Mouse (Mus musculus) gastrocnemius, postnatal 36 days (tissue): ENCODE data around the gene Adipor2. TPM values are rescaled to one million over a fixed set of nuclear protein-coding genes. Genes with fewer than 3 reads are reported as not detected.

Experiments
- DNase-seq, 2 experiments: peaks; one replicate each; pipeline ENCODE4 v3.0.0; 2022
- intact Hi-C: fragments of 180-260 bp; cut with DNase I; formaldehyde crosslinking; loops from one replicate; pipeline ENCODE4 v1.15.1; 2025
- total RNA-seq, 2 experiments: library from RNA; stranded (reverse); gene quantifications; 2 replicates each; pipeline ENCODE4 v1.2.3; 2021

The Adipor2 gene
- total RNA-seq, 2 experiments from 2014 or later = 73.0 to 80.6 TPM

GRCm38 (mm10) chr6:119324776-119325175 is 92.7 kb downstream of the Adipor2 start:
- no peak for DNase-seq
- intact Hi-C loops = no loop called here

GRCm38 (mm10) chr6:119321752-119322151 is 95.8 kb downstream of the Adipor2 start:
- DNase-seq = no peak
- intact Hi-C loops = no loop called here

- intact Hi-C loops = no loop called here
- DNase-seq = no peak
Observed at GRCm38 (mm10) chr6:119320481-119320880, 97.0 kb downstream of the Adipor2 start.

- DNase-seq = no peak
- intact Hi-C loops = no loop called here
Observed at GRCm38 (mm10) chr6:119319358-119319757, 98.1 kb downstream of the Adipor2 start.

- intact Hi-C loops = no loop called here
- no peak for DNase-seq
Observed at GRCm38 (mm10) chr6:119318732-119319131, 98.8 kb downstream of the Adipor2 start.

GRCm38 (mm10) chr6:119314751-119315476 is 102.6 kb downstream of the Adipor2 start:
- intact Hi-C loops = no loop called here
- DNase-seq = no peak

- intact Hi-C loops = no loop called here
- no peak for DNase-seq
Observed at GRCm38 (mm10) chr6:119313588-119314375, 103.7 kb downstream of the Adipor2 start.

- no peak for DNase-seq
- intact Hi-C loops = no loop called here
Observed at GRCm38 (mm10) chr6:119313096-119313495, 104.4 kb downstream of the Adipor2 start.

DNA sequence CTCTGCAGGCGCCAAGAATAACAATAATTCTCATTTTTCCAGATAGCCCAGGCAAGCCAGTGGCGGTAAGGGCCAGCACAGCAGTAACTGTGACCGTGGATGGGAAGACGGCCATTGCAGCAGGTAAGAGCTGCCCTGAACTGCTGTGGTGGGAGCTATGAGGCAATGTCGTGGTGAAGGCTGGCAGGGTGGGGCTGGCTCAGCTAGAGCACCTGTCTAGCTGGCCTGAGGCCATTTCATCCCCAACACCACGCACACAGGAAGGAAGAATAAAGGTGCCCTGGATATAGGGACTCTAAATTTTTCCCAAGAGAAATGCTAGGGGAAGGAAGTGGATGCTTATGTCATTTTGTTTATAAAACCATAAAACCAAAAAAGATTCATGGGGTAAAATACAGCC is 105.1 kb downstream of the Adipor2 start:
- no peak for DNase-seq
- intact Hi-C loops = no loop called here

DNA sequence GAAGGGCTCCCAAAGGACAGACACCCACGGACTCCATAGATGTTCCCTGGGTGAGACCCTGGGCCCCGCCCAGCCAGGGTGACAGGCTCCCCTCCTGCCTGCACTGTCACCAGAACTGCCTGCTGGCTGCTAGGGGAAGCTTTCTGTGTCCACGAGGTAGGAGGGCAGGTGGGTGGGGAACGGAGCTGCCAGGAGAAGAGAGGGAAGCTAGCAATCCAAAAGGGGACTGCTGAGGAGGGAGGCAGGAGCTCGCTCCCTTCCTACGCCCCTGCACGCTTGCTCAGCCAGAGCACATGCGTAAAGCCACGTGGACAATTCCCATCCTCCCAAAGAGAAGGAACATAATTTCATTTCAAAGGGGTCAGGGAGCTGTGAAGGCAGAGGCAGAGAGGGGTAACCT is 107.3 kb downstream of the Adipor2 start:
- intact Hi-C loops = no loop called here
- no peak for DNase-seq

GRCm38 (mm10) chr6:119307867-119308413 is 109.6 kb downstream of the Adipor2 start:
- intact Hi-C loops = no loop called here
- DNase-seq = no peak

GRCm38 (mm10) chr6:119303331-119303730 is 114.2 kb downstream of the Adipor2 start:
- DNase-seq = no peak
- intact Hi-C loops = no loop called here

Other genes with a start within 250 kb of the Adipor2 start
- 1 to 10 TPM; 3.1 to 4.0 TPM for gene Dcp1b, start 242.5 kb downstream of the Adipor2 start, total RNA-seq
- gene Cacna1c, start 221.3 kb downstream of the Adipor2 start, total RNA-seq = 1 to 10 TPM; 1.5 to 2.3 TPM
- gene Cacna2d4, start 181.2 kb downstream of the Adipor2 start, total RNA-seq = 1 to 10 TPM in 1 of 2 experiments, under 1 TPM in 1; 0.87 to 3.1 TPM
- under 1 TPM; 0.31 to 0.47 TPM for gene Lrtm2, start 86.9 kb downstream of the Adipor2 start, total RNA-seq
- gene Fbxl14, start 62.0 kb upstream of the Adipor2 start, total RNA-seq = 10 to 100 TPM; 10.3 to 10.7 TPM
- 1 to 10 TPM in 1 of 2 experiments, under 1 TPM in 1; 0.64 to 1.6 TPM for gene Wnt5b, start 126.6 kb upstream of the Adipor2 start, total RNA-seq